Mouse (Mus musculus) liver, embryonic 13.5 days (tissue): ENCODE measurements around the gene Rex1bd. TPM values are rescaled to one million over a fixed set of nuclear protein-coding genes. Genes with fewer than 3 reads are reported as not detected.

ENCODE experiments used
- ATAC-seq: fragments of 200-750 bp; cut with Nextera tagmentation; 2 replicates; pipeline ENCODE4 v1.8.0; 2017; ENCODE audit warnings: low read depth, mild to moderate bottlenecking, moderate number of reproducible peaks, moderate library complexity
- DNase-seq: peaks from one replicate; pipeline ENCODE4 v3.0.0; 2022
- H3K27ac ChIP-seq: fragments of 300-500 bp; sonication (generic); 2 replicates; pipeline ENCODE4 v1.5.1; 2015; ENCODE audit warnings: moderate library complexity, mild to moderate bottlenecking, inconsistent platforms
- H3K27me3 ChIP-seq: fragments of 300-500 bp; sonication (generic); 2 replicates; pipeline ENCODE4 v1.6.1; 2015; ENCODE audit warnings: mild to moderate bottlenecking, inconsistent platforms
- H3K36me3 ChIP-seq: fragments of 300-500 bp; sonication (generic); 2 replicates; pipeline ENCODE4 v1.6.1; 2015; ENCODE audit warnings: mild to moderate bottlenecking, inconsistent platforms
- H3K4me1 ChIP-seq: fragments of 300-500 bp; sonication (generic); replicated peaks from 2 replicates; pipeline ENCODE4 v1.6.1; 2015; ENCODE audit warnings: inconsistent platforms
- H3K4me2 ChIP-seq: fragments of 300-500 bp; sonication (generic); 2 replicates; pipeline ENCODE4 v1.6.1; 2015; ENCODE audit warnings: inconsistent platforms, mild to moderate bottlenecking, moderate library complexity
- H3K4me3 ChIP-seq: fragments of 300-500 bp; sonication (generic); replicated peaks from 2 replicates; pipeline ENCODE4 v1.5.1; 2015; ENCODE audit warnings: mild to moderate bottlenecking, inconsistent platforms
- H3K9ac ChIP-seq: fragments of 300-500 bp; sonication (generic); 2 replicates; pipeline ENCODE4 v1.6.1; 2015; ENCODE audit warnings: mild to moderate bottlenecking, inconsistent platforms
- H3K9me3 ChIP-seq: fragments of 300-500 bp; sonication (generic); replicated peaks from 2 replicates; pipeline ENCODE4 v1.6.1; 2016; ENCODE audit warnings: inconsistent platforms
- WGBS: fragments of 180-500 bp; shearing (Covaris S2); methylation state at CpG from one replicate; pipeline ENCODE4 v1.1.7; 2015; ENCODE audit not compliant: insufficient replicate concordance; 5-methylcytosine and 5-hydroxymethylcytosine counted together
- polyA plus RNA-seq: library from polyadenylated mRNA; unstranded; fragments of >200 nt; fragmentation: Nextera tagmentation; extraction: Ambion mirVana; gene quantifications from 2 replicates; pipeline ENCODE4 v1.2.1, GENCODE M21; 2015

The Rex1bd gene
- polyA plus RNA-seq: 81.2 and 82.3 TPM in 2 replicates

DNA sequence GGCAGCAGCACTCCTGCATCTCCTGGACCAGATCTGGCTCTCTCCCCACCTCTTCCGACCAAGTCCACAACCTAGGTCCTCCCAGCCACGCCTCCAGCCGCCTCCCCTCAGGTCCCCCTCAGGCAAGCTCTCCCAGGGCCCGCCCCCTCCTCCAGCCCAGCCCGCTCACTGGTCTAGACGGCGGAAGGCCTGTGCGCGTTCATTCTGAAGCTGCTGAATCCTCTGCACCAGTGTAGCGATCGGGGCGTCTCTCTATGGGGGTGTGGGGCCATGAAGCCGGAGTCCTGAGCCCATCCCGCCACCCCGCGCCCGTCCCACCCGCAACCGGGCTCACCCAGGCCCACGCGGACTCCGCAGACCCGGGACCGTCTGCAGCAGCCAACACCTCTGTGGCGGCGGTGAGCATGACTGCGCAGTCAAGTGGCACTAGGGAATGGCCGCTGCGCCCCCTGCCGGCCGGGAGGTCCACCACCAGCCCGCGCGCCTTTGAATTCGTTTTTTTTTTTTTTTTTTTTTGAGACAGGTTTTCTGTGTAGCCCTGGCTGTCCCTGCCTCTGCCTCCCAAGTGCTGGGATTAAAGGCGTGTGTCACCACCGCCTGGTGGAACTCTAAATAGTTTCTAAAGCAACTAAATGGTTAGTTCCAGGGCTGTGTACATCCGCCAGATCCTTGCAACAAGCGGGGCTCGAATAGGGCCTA lies at the start of gene Rex1bd:
Rex1bd (minus strand) TSS at position 425 of the 699 bp plus-strand sequence.
- H3K27ac ChIP-seq: peak within 1 kb of the TSS; percentile 95
- ATAC-seq (peak; percentile 83), DNase-seq (peak; percentile 93)
- under 1% methylated on average over 40 of the region's 40 CpGs for whole genome bisulfite sequencing
- H3K9me3 ChIP-seq: no peaks in the 10 kb centered on the region
- H3K4me2 ChIP-seq: peak within 1 kb of the TSS; percentile 93
- H3K27me3 ChIP-seq: peaks cover 24% of the 10 kb centered on the region
- peaks cover 79% of the 10 kb centered on the region for H3K4me1 ChIP-seq
- peaks cover 29% of the 10 kb centered on the region for H3K36me3 ChIP-seq
- peak within 1 kb of the TSS; percentile 89 for H3K9ac ChIP-seq
- H3K4me3 ChIP-seq: peak within 1 kb of the TSS; percentile 79

DNA sequence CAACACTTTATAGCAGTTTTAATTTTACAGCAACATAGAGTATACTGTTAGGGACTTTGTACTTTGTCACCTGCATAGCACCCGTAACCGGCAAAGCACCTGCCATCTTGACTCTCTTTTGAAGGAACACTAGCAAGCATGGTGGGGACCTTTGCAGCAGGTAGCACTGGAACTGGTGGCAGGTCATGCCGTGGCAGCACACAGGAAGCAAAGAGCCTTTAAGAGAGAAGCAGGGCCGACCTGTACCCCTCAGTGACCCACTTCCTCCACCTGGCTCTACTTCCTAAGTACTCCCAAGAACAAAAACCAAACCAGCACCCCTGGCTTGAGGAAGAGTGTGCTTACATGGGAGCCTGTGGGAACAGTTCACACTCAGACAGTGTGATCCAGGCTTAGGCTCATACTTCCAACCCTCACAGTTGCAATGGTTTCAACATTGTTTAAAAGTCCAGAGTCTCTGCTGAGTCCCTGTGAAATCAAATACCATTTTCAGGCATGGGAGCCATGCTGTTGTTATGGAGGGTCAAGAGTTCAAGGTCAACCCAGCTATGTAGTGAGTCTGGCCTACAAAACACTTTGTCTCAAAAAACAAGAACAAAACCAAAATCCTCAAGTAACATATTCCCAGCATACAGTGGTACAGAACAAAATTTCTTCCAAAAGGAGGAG lies 48.7 kb upstream of the Rex1bd start:
- Histone ChIP-seq H3K4me3 (no peak overlapping the region), H3K36me3 (peaks cover 4% of the 10 kb centered on the region), H3K9me3 (no peaks in the 10 kb centered on the region), H3K4me1 (peaks cover 91% of the 10 kb centered on the region), H3K4me2 (peak overlapping the region; percentile 17; the same call in 1 of the 2 replicates), H3K27ac (peak overlapping the region; percentile 79), H3K9ac (peak overlapping the region; percentile 10; the same call in 1 of the 2 replicates), H3K27me3 (no peaks in the 10 kb centered on the region)
- DNase-seq (no peak), ATAC-seq (peak; percentile 41; the same call in 1 of the 2 replicates)
- 67% methylated on average over 4 of the region's 4 CpGs for WGBS

DNA sequence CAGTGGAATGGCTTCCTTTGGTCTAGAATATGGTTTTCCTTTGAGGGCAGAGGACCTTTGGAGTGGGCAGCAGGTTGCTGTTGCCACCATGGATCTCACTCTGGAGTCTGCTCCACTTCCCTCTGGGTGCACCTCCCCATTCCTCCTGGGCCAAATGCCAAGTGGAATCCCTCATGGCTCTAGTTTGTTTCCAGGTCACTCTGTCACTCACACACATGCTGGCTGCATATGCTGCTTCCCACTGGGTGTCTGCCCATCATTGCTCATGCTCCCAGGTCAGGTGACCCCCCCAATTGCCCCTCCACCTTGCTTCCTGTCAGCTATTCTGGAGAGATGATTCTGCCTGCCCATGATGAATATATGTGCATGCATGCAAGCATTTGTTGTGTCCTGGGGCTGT lies 47.2 kb upstream of the Rex1bd start:
- H3K27me3 ChIP-seq: no peaks in the 10 kb centered on the region
- peak overlapping the region; percentile 34; the same call in 1 of the 2 replicates for H3K27ac ChIP-seq
- peaks cover 88% of the 10 kb centered on the region for H3K4me1 ChIP-seq
- H3K9ac ChIP-seq: no peak overlapping the region
- H3K4me3 ChIP-seq: no peak overlapping the region
- no peak for ATAC-seq
- no peak overlapping the region for H3K4me2 ChIP-seq
- DNase-seq: no peak
- H3K36me3 ChIP-seq: peaks cover 4% of the 10 kb centered on the region
- H3K9me3 ChIP-seq: no peaks in the 10 kb centered on the region

DNA sequence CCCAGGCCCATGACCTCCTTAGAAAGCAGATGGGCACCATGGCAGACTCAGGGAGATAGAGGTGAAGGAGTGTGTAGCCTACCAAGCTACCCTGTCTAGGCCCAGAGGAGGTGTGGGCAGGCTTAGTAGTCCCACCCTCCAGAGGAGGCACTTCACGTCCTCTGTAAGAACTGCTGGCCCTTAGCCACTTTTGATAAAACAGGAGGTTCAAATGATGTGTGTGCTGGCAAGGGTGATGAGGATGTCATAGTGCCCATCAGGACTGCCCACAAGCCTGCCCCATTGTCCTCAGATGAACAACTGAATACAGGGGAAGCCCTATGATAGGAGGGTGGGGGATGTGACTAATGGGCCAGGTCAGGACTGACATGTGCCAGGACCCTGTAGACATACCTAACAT lies 46.3 kb upstream of the Rex1bd start:
- H3K4me3 ChIP-seq: no peak overlapping the region
- no peaks in the 10 kb centered on the region for H3K9me3 ChIP-seq
- no peak overlapping the region for H3K9ac ChIP-seq
- no peaks in the 10 kb centered on the region for H3K27me3 ChIP-seq
- ATAC-seq (no peak), DNase-seq (no peak)
- peaks cover 4% of the 10 kb centered on the region for H3K36me3 ChIP-seq
- H3K4me2 ChIP-seq: no peak overlapping the region
- peak overlapping the region; percentile 25; the same call in 1 of the 2 replicates for H3K27ac ChIP-seq
- WGBS: 33% methylated on average over 1 of the region's 1 CpGs
- peaks cover 88% of the 10 kb centered on the region for H3K4me1 ChIP-seq

DNA sequence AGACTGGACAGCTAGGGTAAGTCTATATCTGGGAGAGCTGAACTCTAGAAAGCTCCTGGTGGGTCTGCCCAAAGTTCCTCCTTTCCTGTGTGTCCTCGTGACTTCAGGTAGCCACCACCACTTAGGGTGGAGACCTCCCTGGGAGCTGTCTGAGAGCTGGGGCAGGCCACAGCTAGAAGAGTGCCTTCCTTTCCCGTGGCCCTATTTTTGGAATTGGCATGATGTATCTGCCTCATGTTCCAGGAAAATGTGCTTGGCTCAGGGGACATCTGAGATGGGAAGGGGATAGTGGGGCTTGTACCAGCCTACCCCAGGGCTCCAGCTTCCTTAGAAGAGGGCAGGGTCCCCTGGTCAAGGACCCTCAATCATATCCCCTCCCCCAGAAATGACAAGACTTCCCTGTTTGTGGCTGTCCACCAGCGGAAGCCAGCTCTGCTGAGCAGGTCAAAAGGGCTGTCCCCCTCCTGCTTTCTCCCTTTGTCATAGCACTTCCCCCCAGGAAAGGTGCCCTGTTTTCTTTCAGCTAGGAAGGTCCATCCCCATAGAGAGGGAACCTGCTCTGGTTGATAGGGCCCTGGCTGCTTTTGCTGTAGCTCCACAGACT lies 45.1 kb upstream of the Rex1bd start:
- WGBS: 44% methylated on average over 3 of the region's 3 CpGs
- Histone ChIP-seq H3K4me2 (no peak overlapping the region), H3K4me1 (peaks cover 86% of the 10 kb centered on the region), H3K36me3 (peaks cover 4% of the 10 kb centered on the region), H3K9me3 (no peaks in the 10 kb centered on the region), H3K9ac (peak overlapping the region; percentile 26; the same call in 1 of the 2 replicates), H3K4me3 (no peak overlapping the region), H3K27me3 (no peaks in the 10 kb centered on the region), H3K27ac (peak overlapping the region; percentile 13)
- ATAC-seq: no peak
- no peak for DNase-seq

DNA sequence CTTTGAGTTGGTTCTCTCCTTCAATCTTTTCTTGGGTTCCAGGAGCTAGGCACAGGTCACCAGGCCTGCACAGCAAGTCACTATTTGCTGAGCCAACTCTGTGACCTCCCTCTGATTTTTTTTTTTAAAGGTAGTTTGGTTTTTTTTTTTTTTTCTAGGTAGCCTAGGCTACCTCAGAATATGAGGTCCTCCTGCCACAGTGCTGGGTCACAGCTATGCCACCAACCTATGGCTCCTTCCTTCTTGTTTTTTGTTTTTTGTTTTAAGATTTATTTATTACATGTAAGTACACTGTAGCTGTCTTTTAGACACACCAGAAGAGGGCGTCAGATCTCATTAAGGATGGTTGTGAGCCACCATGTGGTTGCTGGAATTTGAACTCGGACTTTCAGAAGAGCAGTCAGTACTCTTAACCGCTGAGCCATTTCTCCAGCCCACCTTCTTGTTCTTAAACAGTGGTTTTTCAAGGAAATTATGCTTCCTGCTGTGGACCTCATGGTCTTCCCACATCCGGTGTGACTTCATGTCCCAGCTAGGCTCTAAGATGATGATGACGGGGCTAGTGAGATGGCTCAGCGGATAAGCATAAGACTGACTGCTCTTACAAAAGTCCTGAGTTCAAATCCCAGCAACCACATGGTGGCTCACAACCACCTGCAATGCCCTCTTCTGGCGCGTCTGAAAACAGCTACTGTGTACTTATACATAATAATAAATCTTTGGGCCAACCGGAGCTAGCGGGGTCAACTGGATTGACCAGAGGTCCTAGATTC lies 43.0 kb upstream of the Rex1bd start:
- Histone ChIP-seq H3K4me3 (no peak overlapping the region), H3K27ac (no peak overlapping the region), H3K9me3 (no peaks in the 10 kb centered on the region), H3K4me1 (peaks cover 87% of the 10 kb centered on the region), H3K4me2 (no peak overlapping the region), H3K9ac (no peak overlapping the region), H3K27me3 (no peaks in the 10 kb centered on the region), H3K36me3 (peaks cover 4% of the 10 kb centered on the region; the same call in 1 of the 2 replicates)
- no peak for ATAC-seq
- DNase-seq: no peak
- WGBS: 54% methylated on average over 10 of the region's 10 CpGs

DNA sequence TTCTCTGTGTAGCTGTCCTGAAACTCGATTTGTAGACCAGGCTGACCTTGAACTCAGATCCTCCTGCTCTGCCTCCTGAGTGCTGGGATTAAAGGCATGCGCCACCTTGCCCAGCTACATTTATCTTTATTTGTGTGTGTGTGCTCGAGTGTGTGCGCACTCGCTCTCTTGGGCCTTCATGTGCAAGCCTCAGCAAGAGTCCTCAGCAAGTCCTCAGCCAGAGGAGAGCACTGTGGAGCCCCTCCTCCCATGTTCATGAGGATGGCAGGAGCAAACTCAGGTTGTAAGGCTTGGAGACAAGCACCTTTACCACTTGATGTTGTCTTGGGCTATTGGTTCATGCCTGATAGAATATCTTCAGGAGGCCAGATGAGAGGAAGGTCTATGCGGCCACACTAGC lies 41.2 kb upstream of the Rex1bd start:
- H3K9ac ChIP-seq: no peak overlapping the region
- H3K4me2 ChIP-seq: no peak overlapping the region
- H3K27ac ChIP-seq: peak overlapping the region; percentile 43; the same call in 1 of the 2 replicates
- no peak overlapping the region for H3K4me3 ChIP-seq
- peaks cover 4% of the 10 kb centered on the region; the same call in 1 of the 2 replicates for H3K36me3 ChIP-seq
- no peaks in the 10 kb centered on the region for H3K27me3 ChIP-seq
- H3K9me3 ChIP-seq: no peaks in the 10 kb centered on the region
- WGBS: 79% methylated on average over 6 of the region's 6 CpGs
- peaks cover 87% of the 10 kb centered on the region for H3K4me1 ChIP-seq
- no peak for DNase-seq
- no peak for ATAC-seq

DNA sequence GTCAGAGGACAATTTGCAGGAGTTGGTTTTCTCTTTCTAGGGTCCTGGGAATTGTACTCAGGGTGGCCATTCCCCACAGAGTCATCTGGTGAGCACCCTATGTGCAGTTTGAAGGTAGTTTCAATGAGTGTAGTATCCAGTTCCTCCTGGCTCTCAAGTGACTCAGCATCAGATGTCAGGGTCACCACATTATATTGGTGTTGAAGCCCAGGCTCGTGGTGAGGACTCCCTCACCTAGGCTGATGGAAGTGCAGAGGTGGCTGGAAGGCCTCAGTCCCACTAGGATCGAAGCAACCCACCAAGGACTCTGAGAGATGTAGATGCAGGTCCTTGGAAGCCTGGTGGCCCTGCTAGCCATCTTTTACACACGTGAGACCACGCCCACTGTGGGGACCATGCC lies 39.9 kb upstream of the Rex1bd start:
- WGBS: 58% methylated on average over 4 of the region's 4 CpGs
- no peak overlapping the region for H3K27ac ChIP-seq

DNA sequence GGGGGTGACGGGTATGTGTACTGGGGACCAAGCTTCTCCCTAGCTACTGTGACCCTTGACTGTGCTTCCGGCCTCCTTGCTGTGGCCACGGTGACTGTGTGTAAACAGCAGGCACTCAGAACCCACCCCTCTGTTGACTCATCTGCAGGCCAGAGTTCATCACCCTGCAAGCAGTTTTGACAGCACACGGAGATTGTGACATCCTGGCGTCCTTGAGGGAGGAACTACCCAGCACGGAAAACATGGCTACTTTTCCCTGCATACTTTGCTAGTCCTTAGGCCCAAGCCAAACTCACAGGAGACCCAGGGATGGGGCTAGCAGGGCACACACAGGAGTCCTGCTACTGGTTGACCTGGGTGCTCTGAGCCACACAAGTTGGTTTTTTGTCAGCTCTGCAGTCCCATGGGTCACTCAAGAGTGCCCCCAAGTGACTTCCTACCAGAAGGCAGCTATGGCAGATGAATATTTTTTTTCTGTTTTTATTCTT lies 37.7 kb upstream of the Rex1bd start:
- H3K9me3 ChIP-seq: no peaks in the 10 kb centered on the region
- H3K4me2 ChIP-seq: peak overlapping the region; percentile 21
- peak overlapping the region; percentile 78 for H3K27ac ChIP-seq
- H3K9ac ChIP-seq: 0 out of 2 replicates have a peak overlapping the region, but pooled peaks have one; percentile 18
- H3K27me3 ChIP-seq: no peaks in the 10 kb centered on the region
- H3K36me3 ChIP-seq: no peaks in the 10 kb centered on the region; the same call in 1 of the 2 replicates
- 49% methylated on average over 6 of the region's 6 CpGs for WGBS
- peaks cover 91% of the 10 kb centered on the region for H3K4me1 ChIP-seq
- H3K4me3 ChIP-seq: 0 out of 2 replicates have a peak overlapping the region, but pooled peaks have one; percentile 2
- no peak for DNase-seq
- ATAC-seq: no peak

More for the DNA sequence above, 39.9 kb upstream of the Rex1bd start:
- ATAC-seq (no peak), DNase-seq (no peak)
- H3K27me3 ChIP-seq: no peaks in the 10 kb centered on the region
- peaks cover 4% of the 10 kb centered on the region; the same call in 1 of the 2 replicates for H3K36me3 ChIP-seq
- no peaks in the 10 kb centered on the region for H3K9me3 ChIP-seq
- no peak overlapping the region for H3K4me2 ChIP-seq
- no peak overlapping the region for H3K4me3 ChIP-seq
- H3K4me1 ChIP-seq: peaks cover 86% of the 10 kb centered on the region
- no peak overlapping the region for H3K9ac ChIP-seq

DNA sequence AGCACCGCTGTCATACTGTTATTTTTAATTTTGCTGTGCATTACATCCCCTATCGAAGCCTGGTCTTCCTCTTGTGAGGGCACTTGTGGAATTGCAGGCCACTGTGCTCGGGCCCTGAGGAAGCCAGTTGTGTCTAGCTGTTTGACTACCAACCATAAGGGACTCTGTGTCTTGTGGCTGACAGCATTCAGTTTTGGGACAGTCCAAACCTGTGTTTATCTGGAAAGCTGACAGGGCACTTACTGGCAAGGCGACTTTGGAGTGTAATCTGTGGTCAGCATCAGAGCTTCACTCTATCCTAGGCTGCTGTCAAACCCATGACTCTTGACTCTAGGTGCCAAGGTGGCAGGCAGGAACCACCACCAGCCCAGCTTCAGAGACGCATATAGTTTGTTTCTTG lies 34.5 kb upstream of the Rex1bd start:
- Histone ChIP-seq H3K4me3 (peak overlapping the region; percentile 93), H3K4me1 (peaks cover 72% of the 10 kb centered on the region), H3K4me2 (peak overlapping the region; percentile 99), H3K9me3 (no peaks in the 10 kb centered on the region), H3K27ac (peak overlapping the region; percentile 98), H3K36me3 (peaks cover 11% of the 10 kb centered on the region), H3K27me3 (no peaks in the 10 kb centered on the region), H3K9ac (peak overlapping the region; percentile 93)
- WGBS: 61% methylated on average over 5 of the region's 5 CpGs
- no peak for DNase-seq
- ATAC-seq: no peak
